Mouse (Mus musculus) inflammation-experienced regulatory T-cells (primary cell): ENCODE measurements around the gene Tas2r106. TPM values are rescaled to one million over a fixed set of nuclear protein-coding genes. Genes with fewer than 3 reads are reported as not detected.

Experiments used
- polyA plus RNA-seq, 2 experiments: library from polyadenylated mRNA; unstranded; fragments of 100-300 nt; shearing (Covaris generic); gene quantifications; one replicate each; pipeline ENCODE4 v1.2.1; 2017

The Tas2r106 gene
- polyA plus RNA-seq, result under 1 TPM; 0.23 to 0.72 TPM

DNA sequence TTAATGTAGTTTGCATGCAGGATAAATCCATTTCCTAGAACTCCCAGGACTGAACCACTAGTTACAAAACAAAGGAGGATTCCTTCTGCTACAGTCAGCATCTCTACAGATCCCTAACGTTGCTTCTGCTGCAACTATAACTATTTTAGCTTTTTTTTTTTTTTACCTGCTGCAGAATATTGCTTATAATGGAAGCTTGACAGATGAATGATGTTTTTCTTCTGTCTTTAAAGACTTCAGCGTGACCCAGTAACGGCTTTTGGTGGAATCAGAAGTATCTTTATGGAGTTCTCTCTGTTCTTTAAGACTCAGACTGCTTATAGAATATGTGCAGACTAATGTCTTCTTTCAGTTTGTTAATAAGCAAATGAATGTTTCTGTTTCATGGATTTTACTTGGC, at the start of gene Tas2r106:
Tas2r106 (minus strand) TSS at position 101 of the 400 bp plus-strand sequence.

DNA sequence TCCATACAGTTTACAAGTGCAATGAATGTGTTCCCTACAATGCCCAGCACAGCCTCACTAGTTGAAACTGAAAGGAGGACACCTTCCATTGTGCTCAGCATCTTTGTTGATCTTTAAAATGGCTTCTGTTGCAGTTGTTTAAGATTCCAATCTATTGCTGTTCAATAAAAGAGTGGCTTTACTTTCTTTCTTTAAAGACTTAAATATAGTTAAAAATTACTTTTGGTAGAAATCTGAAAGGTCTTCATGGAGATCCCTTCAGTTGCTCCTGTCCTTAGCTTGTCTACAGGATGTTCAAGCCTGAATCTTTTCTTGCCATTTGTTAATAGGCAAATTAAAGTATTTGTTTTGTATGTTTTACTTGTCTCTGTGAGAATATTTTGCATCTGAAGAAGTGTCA, 11.3 kb upstream of the Tas2r106 start, which contains the start of gene Tas2r114:
Tas2r114 (minus strand) TSS at position 101 of the 400 bp plus-strand sequence.

GRCm38 (mm10) chr6:131687395-131687794, 8.7 kb upstream of the Tas2r106 start, which contains the start of gene Tas2r105:
Tas2r105 (minus strand) TSS chr6:131687495.

GRCm38 (mm10) chr6:131685644-131686043, 7.0 kb upstream of the Tas2r106 start, which contains the start of gene Tas2r104:
Tas2r104 (minus strand) TSS chr6:131685744.

GRCm38 (mm10) chr6:131660049-131660448, 18.6 kb downstream of the Tas2r106 start, which contains the start of gene Tas2r107:
Tas2r107 (minus strand) TSS chr6:131660149.

DNA sequence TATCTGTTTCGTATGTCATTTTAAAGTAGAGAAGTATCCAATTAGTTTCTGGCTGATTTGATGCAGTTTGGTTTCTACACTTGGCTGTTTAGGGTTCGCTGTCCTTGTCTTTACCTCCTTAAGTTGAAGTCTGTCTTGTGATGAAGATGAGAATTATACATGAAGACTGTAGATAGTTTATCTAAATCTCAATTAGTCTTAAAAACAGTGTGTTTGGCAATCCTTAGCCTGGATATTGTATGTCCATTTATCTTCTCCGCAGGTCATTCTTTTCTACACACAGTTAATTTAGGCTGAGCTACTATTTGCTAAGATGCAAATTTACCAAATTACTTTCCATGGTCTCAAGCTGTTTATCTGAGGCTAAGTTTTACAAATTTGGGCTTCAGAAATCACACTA, 47.9 kb downstream of the Tas2r106 start, which contains the start of gene Tas2r130:
Tas2r130 (minus strand) TSS at position 101 of the 400 bp plus-strand sequence.

Other genes with a start within 250 kb of the Tas2r106 start
- 1 to 10 TPM in 1 of 2 experiments, under 1 TPM in 1; 0.80 to 2.4 TPM for gene 5430401F13Rik, start 192.5 kb downstream of the Tas2r106 start, polyA plus RNA-seq
- 1 to 10 TPM in 1 of 2 experiments, under 1 TPM in 1; 0.47 to 1.2 TPM for gene Gm6619, start 192.5 kb downstream of the Tas2r106 start, polyA plus RNA-seq
- not detected for gene Tas2r130, start 48.0 kb downstream of the Tas2r106 start, polyA plus RNA-seq
- not detected for gene Tas2r107, start 18.7 kb downstream of the Tas2r106 start, polyA plus RNA-seq
- gene Tas2r104, start 6.9 kb upstream of the Tas2r106 start, polyA plus RNA-seq, result not detected
- not detected for gene Tas2r105, start 8.6 kb upstream of the Tas2r106 start, polyA plus RNA-seq
- not detected for gene Tas2r114, start 11.2 kb upstream of the Tas2r106 start, polyA plus RNA-seq